Mouse (Mus musculus) cerebellum, adult 2 months (tissue): ENCODE data around the gene Mras.

ENCODE experiments used
- CTCF ChIP-seq: fragments of 200-500 bp; IDR thresholded peaks from 2 replicates; pipeline ENCODE4 v1.5.1; 2011; ENCODE audit warnings: low read depth, mild to moderate bottlenecking, control low read depth, low read length, moderate library complexity, borderline replicate concordance; ENCODE audit not compliant: insufficient read depth
- POLR2A ChIP-seq: fragments of 200-500 bp; IDR thresholded peaks from 2 replicates; pipeline ENCODE4 v1.6.1; 2011; ENCODE audit warnings: low read length, control low read depth, borderline replicate concordance; ENCODE audit not compliant: insufficient read depth

GRCm38 (mm10) chr9:99419951-99420701 lies 17.1 kb downstream of the Mras start:
- TF ChIP-seq CTCF (no peak), POLR2A (no peak)
